10 mouse cellular contexts compared by ENCODE assay signal in the genomic region with DNA sequence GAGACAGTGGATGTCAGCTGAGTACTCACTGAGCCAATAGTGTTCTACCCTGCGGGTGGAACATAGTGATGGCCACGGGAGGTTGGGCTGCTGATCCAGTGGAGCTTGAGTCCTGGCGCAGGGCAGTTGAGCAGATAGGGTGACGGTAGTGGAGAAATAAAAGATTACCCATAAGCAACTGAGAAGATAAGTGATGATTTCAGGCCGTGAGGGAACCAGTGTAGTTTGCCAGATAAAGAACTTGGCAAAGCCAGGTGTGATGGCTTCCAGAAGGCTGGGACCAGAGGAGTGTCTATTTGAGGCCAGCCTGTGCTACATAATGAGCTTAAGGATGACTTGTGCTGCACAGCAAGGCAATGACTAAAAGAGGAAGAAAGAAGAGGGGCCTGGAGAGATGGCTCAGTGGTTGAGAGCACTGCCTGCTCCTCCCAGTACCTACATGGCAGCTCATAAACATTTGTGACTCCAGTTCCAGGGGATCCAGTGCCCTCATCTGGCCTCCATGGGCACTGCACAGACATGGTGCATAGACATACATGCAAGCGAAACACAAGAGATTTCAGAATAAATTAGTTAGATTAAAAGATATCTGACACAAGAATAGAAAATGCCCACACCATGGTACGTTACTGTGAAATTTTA. TPM values are rescaled to one million over a fixed set of nuclear protein-coding genes. Genes with fewer than 3 reads are reported as not detected.
DNase-seq lines count a peak whose midpoint lies in the region; TF ChIP-seq lines count a peak whose summit lies in the region.
"Had no signal": no experiment of that assay in that cellular context is flagged by ENCODE, and none has a peak within 500 bp of the region (broad histone marks: within the 10 kb centered on the region; RNA-seq: fewer than 3 reads in every experiment).

No protein-coding gene starts in this region.

- TF ChIP-seq POLR2A in ES-Bruce4 (IDR thresholded peaks at IDR 0.05; ENCODE audit: insufficient read depth, low read length), result no peak

- no peaks in the 10 kb centered on the region for H3K27me3 ChIP-seq in heart, embryonic 10.5 days (ENCODE audit: insufficient read depth, poor library complexity, severe bottlenecking)
- no peaks in the 10 kb centered on the region for H3K27me3 ChIP-seq in ES-Bruce4 (ENCODE audit: control insufficient read depth, insufficient read depth, low read length, poor library complexity, severe bottlenecking)
- H3K27me3 ChIP-seq: embryonic facial prominence, embryonic 12.5 days; limb, embryonic 13.5 days had no signal

- TF ChIP-seq EP300 in ES-Bruce4 (IDR thresholded peaks at IDR 0.05; ENCODE audit: insufficient read depth, low read depth, low read length), result no peak

- DNase-seq in heart, postnatal 10 days, result peak; percentile 37 to 55
- no peak for DNase-seq in heart, embryonic 10.5 days (ENCODE audit: low spot score)
- peak; percentile 51 for DNase-seq in c-Kit-positive CD71-negative TER-119-negative erythroid progenitor cells, embryonic 14.5 days (ENCODE audit: low read depth)
- peak; percentile 40 to 42 for DNase-seq in frontal cortex, postnatal 10 days (ENCODE audit: low spot score in 2 of 2)
- peak; percentile 71 for DNase-seq in layer of hippocampus, adult 11-12 months (ENCODE audit: low spot score)
- DNase-seq in lung, postnatal 25 days (ENCODE audit: low spot score), result peak; percentile 23
- DNase-seq in testis, postnatal 10 days (ENCODE audit: low spot score), result peak; percentile 68

- peaks cover 56% of the 10 kb centered on the region for H3K36me3 ChIP-seq in heart, embryonic 10.5 days
- no peaks in the 10 kb centered on the region for H3K36me3 ChIP-seq in ES-Bruce4 (ENCODE audit: control insufficient read depth, insufficient read depth, low read length, poor library complexity, severe bottlenecking)

- intact Hi-C loops in heart, postnatal 10 days (cut with DNase I), result loop anchor here (1.0 kb wide), 1 partner anchor 52 kb away; no protein-coding TSS in a partner anchor

- TF ChIP-seq CTCF in ES-Bruce4 (IDR thresholded peaks at IDR 0.05; ENCODE audit: low read depth, low read length), result peak; percentile 47

- H3K9ac ChIP-seq in ES-Bruce4 (ENCODE audit: low read depth, poor library complexity, severe bottlenecking), result no peak overlapping the region
- H3K9ac ChIP-seq: embryonic facial prominence, embryonic 12.5 days; limb, embryonic 13.5 days had no signal

- H3K4me1 ChIP-seq in heart, embryonic 10.5 days, result peaks cover 7% of the 10 kb centered on the region; the same call in 1 of the 2 replicates
- peaks cover 3% of the 10 kb centered on the region for H3K4me1 ChIP-seq in ES-Bruce4 (ENCODE audit: control insufficient read depth, insufficient read depth, low read length)
- H3K4me1 ChIP-seq: embryonic facial prominence, embryonic 12.5 days; limb, embryonic 13.5 days had no signal

- no peak overlapping the region for H3K4me3 ChIP-seq in heart, embryonic 10.5 days
- H3K4me3 ChIP-seq in ES-Bruce4 (ENCODE audit: low read depth, low read length), result no peak overlapping the region
- H3K4me3 ChIP-seq: embryonic facial prominence, embryonic 12.5 days; limb, embryonic 13.5 days had no signal

- no peak overlapping the region for H3K27ac ChIP-seq in heart, embryonic 10.5 days
- no peak overlapping the region for H3K27ac ChIP-seq in ES-Bruce4 (ENCODE audit: insufficient read depth, low read length)
- H3K27ac ChIP-seq: embryonic facial prominence, embryonic 12.5 days; limb, embryonic 13.5 days had no signal

- H3K9me3 ChIP-seq in heart, embryonic 10.5 days, result no peaks in the 10 kb centered on the region
- H3K9me3 ChIP-seq in ES-Bruce4 (replicated peaks; ENCODE audit: control insufficient read depth, insufficient read depth, low read length, poor library complexity, severe bottlenecking), result no peaks in the 10 kb centered on the region
- H3K9me3 ChIP-seq: embryonic facial prominence, embryonic 12.5 days; limb, embryonic 13.5 days had no signal

- WGBS in heart, embryonic 10.5 days, result 81% methylated on average over 7 of the region's 7 CpGs

RNA-seq across cellular contexts. Expression of a gene that starts 46.8 kb away (rescaled TPM):
- total RNA-seq in heart, postnatal 10 days (2021), result 10 to 100 TPM; 24.0 to 24.4 TPM
- 3.9 and 4.8 TPM in 2 replicates for polyA plus RNA-seq in heart, embryonic 10.5 days (2016; fragmentation: Nextera tagmentation; extraction: Ambion mirVana)
- polyA plus RNA-seq in ES-Bruce4 (2011; ENCODE audit: insufficient read depth, insufficient read length, low read depth, missing spikeins), result 13.5 and 15.9 TPM in 2 replicates
